Mouse (Mus musculus) granulocyte monocyte progenitor cell, adult 5-6 weeks (primary cell): Measurements from ENCODE around the gene Col4a3bp. TPM values are rescaled to one million over a fixed set of nuclear protein-coding genes. Genes with fewer than 3 reads are reported as not detected.

ENCODE experiments used
- ATAC-seq: replicated peaks from 2 replicates; pipeline ENCODE4 v1.8.0; 2016; ENCODE audit warnings: mild to moderate bottlenecking, moderate TSS enrichment, inconsistent platforms; ENCODE audit not compliant: poor library complexity, severe bottlenecking
- total RNA-seq, 2 experiments: library from RNA; stranded (forward) in 1 of 2; stranded (reverse) in 1 of 2; fragments of 200-712, 200-1000 nt in 1 of 2; fragments of >200 nt in 1 of 2; fragmentation: Nextera tagmentation in 1 of 2; gene quantifications; 2 replicates each; pipeline ENCODE4 v1.2.3; 2014 to 2017

Gene Col4a3bp
- total RNA-seq, 2 experiments from 2014 or later = 30.6 to 37.2 TPM

DNA sequence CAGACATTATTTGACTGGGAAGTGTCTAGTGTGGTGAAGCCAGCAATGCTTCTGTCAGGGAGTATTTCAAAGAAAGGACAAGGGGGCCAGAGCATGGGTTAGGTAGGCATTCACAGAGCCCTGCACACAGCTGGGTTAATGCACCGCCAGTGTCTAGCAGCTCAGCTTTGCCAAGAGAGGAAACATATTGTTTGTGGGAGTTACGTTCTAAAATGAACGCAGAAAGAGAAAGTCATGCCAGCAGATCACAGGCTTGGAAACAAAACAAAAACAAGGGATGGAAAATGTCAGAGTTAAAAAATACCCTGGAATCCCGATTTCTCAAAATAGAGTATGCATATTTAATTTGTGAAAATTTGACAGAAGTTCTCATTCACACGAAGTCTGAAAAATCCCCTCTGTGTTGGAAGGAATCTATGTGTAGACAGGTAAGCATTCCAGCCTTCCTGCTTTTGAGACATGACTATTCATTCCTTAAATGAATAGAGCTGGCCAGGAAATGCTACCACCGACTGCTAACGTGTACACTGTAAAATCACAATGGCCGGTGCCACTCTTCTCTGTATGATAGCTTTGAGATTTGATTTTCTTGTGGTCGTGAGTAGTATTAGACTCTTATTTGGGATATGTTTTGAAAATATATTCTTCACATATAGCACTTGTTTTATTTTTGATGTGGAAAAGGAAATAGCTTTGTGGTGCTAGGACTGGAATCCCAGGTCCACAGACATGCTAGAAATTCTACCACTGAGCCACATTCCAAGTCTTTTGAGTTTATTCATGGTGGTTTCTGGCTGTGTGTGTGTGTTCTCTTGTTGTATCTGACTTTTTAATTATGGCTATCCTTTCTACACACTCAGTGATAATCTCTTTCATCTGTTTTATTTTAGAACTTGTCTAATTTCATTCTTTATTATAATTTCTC lies 138.0 kb downstream of the Col4a3bp start:
- no peak for ATAC-seq

- no peak for ATAC-seq
Measured at GRCm38 (mm10) chr13:96681088-96681620, 138.7 kb downstream of the Col4a3bp start.

DNA sequence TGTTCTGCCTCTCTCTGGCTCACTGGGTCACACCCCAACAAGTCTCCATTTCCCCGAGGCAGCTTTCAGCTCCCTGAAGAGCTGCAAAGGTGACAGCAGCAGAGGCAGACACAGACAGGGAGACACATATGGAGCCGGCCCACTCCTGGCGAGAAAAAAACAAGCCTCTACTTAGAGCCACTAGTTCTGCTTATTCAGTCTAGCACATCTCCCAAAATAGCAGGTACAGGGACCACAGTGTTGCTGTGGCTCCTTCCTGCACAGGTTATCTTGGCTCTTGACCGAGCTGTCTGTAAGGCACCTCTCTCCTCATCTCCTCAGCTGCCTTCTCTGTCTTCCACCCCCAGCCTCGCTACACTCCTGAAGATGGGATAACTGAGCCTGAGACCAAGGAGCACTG lies 142.4 kb downstream of the Col4a3bp start:
- ATAC-seq = no peak

DNA sequence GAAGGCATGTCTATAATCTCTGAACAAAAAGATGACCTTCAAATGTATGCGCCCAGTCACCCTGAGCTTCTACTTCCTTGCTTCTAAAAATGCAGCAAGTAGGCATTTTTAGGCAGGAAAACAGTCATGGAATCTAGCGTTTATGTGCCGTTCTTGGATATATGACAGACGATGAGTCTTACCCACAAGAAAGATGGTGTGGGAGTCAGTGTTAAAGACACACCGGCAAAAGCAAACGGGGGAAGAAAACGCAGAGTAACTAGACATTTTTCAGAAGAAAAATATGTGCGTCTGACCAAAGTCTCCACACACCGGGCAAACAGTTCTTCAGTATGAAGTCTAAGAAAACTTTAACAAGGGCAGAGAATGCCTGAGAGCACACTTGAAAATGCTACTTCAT lies 144.8 kb downstream of the Col4a3bp start:
- no peak for ATAC-seq

Other genes starting within 250 kb of the Col4a3bp start
- gene Poc5, start 154.3 kb upstream of the Col4a3bp start, total RNA-seq (2014; fragmentation: Nextera tagmentation) = 9.1 and 18.5 TPM in 2 replicates
- gene Poc5, start 154.3 kb upstream of the Col4a3bp start, total RNA-seq (2017) = 14.1 and 21.1 TPM in 2 replicates
- gene Ankdd1b, start 71.4 kb upstream of the Col4a3bp start, total RNA-seq (2014; fragmentation: Nextera tagmentation) = not detected in 2 replicates
- 0.04 TPM in 1 of 2 replicates, not detected in the other for gene Ankdd1b, start 71.4 kb upstream of the Col4a3bp start, total RNA-seq (2017)
- not detected in 2 replicates for gene Gm17622, start 51.9 kb upstream of the Col4a3bp start, total RNA-seq (2014; fragmentation: Nextera tagmentation)
- not detected in 2 replicates for gene Gm17622, start 51.9 kb upstream of the Col4a3bp start, total RNA-seq (2017)
- gene Polk, start within 50 bp of the Col4a3bp start, total RNA-seq (2014; fragmentation: Nextera tagmentation) = 11.5 and 15.2 TPM in 2 replicates
- gene Polk, start within 50 bp of the Col4a3bp start, total RNA-seq (2017) = 9.9 and 13.3 TPM in 2 replicates
- gene Hmgcr, start 128.3 kb downstream of the Col4a3bp start, total RNA-seq (2014; fragmentation: Nextera tagmentation) = 50.1 and 53.2 TPM in 2 replicates
- gene Hmgcr, start 128.3 kb downstream of the Col4a3bp start, total RNA-seq (2017) = 36.8 and 43.4 TPM in 2 replicates
- gene Ankrd31, start 205.7 kb downstream of the Col4a3bp start, total RNA-seq (2014; fragmentation: Nextera tagmentation) = not detected in 2 replicates
- not detected in 2 replicates for gene Ankrd31, start 205.7 kb downstream of the Col4a3bp start, total RNA-seq (2017)